Mouse (Mus musculus) ES-E14 (cell line): Measurements from ENCODE around the gene Tnik. TPM values are rescaled to one million over a fixed set of nuclear protein-coding genes. Genes with fewer than 3 reads are reported as not detected.

Experiments used
- DNase-seq: peaks from one replicate; pipeline ENCODE4 v3.0.0-alpha.2; 2013; ENCODE audit warnings: low read depth, low spot score
- H3K27ac ChIP-seq: 2 replicates; pipeline ENCODE4 v1.5.1; 2012; ENCODE audit warnings: low read depth, mild to moderate bottlenecking, low read length, moderate library complexity, mixed read lengths; ENCODE audit not compliant: poor library complexity, insufficient read depth, severe bottlenecking
- H3K36me3 ChIP-seq: 2 replicates; pipeline ENCODE4 v1.6.1; 2012; ENCODE audit warnings: mild to moderate bottlenecking, low read length, moderate library complexity, mixed read lengths; ENCODE audit not compliant: control insufficient read depth, poor library complexity, insufficient read depth, severe bottlenecking
- H3K4me1 ChIP-seq, 2 experiments: fragments of 150-350 bp in 1 of 2; sonication (generic) in 1 of 2; 2 replicates each; pipeline ENCODE4 v1.6.1; 2012; ENCODE audit warnings: low read length in 2 of 2, mild to moderate bottlenecking in 1 of 2, mixed read lengths in 1 of 2; ENCODE audit not compliant: control insufficient read depth in 2 of 2, insufficient read depth in 2 of 2, poor library complexity in 1 of 2
- H3K4me3 ChIP-seq, 2 experiments: fragments of 150-350 bp in 1 of 2; sonication (generic) in 1 of 2; 2 replicates each; pipeline ENCODE4 v1.5.1; 2012; ENCODE audit warnings: low read length in 2 of 2, low read depth in 1 of 2, mild to moderate bottlenecking in 1 of 2, mixed read lengths in 1 of 2; ENCODE audit not compliant: insufficient read depth in 1 of 2, poor library complexity in 1 of 2, severe bottlenecking in 1 of 2
- H3K9ac ChIP-seq: 2 replicates; pipeline ENCODE4 v1.6.1; 2012; ENCODE audit warnings: low read depth, mild to moderate bottlenecking, low read length, mixed read lengths; ENCODE audit not compliant: poor library complexity, insufficient read depth, severe bottlenecking
- H3K9me3 ChIP-seq: fragments of 150-350 bp; sonication (generic); 2 replicates; pipeline ENCODE4 v1.6.1; 2012; ENCODE audit warnings: low read depth, mild to moderate bottlenecking, low read length; ENCODE audit not compliant: control insufficient read depth, insufficient read depth
- CHD2 ChIP-seq: IDR thresholded peaks from 2 replicates; pipeline ENCODE4 v1.6.1; 2014; ENCODE audit warnings: mild to moderate bottlenecking, low read depth, low read length, inconsistent platforms
- HCFC1 ChIP-seq: IDR thresholded peaks from 2 replicates; pipeline ENCODE4 v1.6.1; 2012; ENCODE audit warnings: low read length, inconsistent platforms, borderline replicate concordance; ENCODE audit not compliant: insufficient read depth
- MAFK ChIP-seq: IDR thresholded peaks from 2 replicates; pipeline ENCODE4 v1.6.1; 2014; ENCODE audit warnings: mild to moderate bottlenecking, low read depth, low read length, inconsistent platforms; ENCODE audit not compliant: insufficient read depth
- ZC3H11A ChIP-seq: IDR thresholded peaks from 2 replicates; pipeline ENCODE4 v1.6.1; 2012; ENCODE audit warnings: low read depth, mild to moderate bottlenecking, inconsistent platforms, low read length, borderline replicate concordance
- ZNF384 ChIP-seq: IDR thresholded peaks from 2 replicates; pipeline ENCODE4 v1.6.1; 2012; ENCODE audit warnings: low read depth, low read length, inconsistent platforms
- in situ Hi-C, 2 experiments: fragments of 600-800 bp; cut with MboI; formaldehyde crosslinking; loops; one replicate each; pipeline ENCODE4 v1.15.1; 2025; ENCODE audit warnings: low sequenced_read_pairs in 2 of 2, inconsistent platforms in 1 of 2; ENCODE audit not compliant: unreplicated experiment in 2 of 2
- total RNA-seq: library from RNA; depleted of rRNA; stranded (reverse); fragments of 300-350 nt; gene quantifications from 2 replicates; pipeline ENCODE4 v1.2.3, GENCODE M21; 2012

Gene Tnik
- total RNA-seq, 1 experiment: 2.6 TPM

DNA sequence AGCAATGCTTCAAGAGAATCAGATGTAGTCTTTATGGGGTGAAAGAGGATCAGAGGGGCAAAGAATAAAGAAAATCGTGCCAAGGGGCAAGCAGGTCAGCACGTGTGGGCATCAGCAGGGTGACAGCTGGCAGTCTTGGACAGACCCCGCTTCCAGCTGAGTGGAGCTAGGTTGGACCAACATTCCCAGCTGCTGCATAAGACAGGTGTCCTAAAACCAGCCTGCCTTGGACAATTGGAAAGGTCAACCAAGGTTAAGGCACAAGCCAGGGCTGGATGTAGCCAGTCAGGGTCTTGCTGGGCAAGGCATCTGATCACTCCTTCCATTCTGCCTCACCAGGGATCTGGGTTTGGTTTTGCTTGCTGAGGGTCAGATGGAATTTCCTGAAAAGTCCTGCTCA is 43.0 kb upstream of the Tnik start:
- H3K4me3 ChIP-seq: no peak overlapping the region
- H3K4me1 ChIP-seq: peaks cover 0 to 3% of the 10 kb centered on the region in 2 experiments; a peak in 1 of 4 replicates
- no peaks in the 10 kb centered on the region for H3K9me3 ChIP-seq
- H3K27ac ChIP-seq: no peak overlapping the region
- no peak for DNase-seq
- TF ChIP-seq HCFC1: no peak
- TF ChIP-seq ZNF384: no peak
- no peak for TF ChIP-seq ZC3H11A
- TF ChIP-seq CHD2: no peak
- no peak for TF ChIP-seq MAFK
- no peaks in the 10 kb centered on the region for H3K36me3 ChIP-seq
- in situ Hi-C loops: no loop called here
- no peak overlapping the region for H3K9ac ChIP-seq

DNA sequence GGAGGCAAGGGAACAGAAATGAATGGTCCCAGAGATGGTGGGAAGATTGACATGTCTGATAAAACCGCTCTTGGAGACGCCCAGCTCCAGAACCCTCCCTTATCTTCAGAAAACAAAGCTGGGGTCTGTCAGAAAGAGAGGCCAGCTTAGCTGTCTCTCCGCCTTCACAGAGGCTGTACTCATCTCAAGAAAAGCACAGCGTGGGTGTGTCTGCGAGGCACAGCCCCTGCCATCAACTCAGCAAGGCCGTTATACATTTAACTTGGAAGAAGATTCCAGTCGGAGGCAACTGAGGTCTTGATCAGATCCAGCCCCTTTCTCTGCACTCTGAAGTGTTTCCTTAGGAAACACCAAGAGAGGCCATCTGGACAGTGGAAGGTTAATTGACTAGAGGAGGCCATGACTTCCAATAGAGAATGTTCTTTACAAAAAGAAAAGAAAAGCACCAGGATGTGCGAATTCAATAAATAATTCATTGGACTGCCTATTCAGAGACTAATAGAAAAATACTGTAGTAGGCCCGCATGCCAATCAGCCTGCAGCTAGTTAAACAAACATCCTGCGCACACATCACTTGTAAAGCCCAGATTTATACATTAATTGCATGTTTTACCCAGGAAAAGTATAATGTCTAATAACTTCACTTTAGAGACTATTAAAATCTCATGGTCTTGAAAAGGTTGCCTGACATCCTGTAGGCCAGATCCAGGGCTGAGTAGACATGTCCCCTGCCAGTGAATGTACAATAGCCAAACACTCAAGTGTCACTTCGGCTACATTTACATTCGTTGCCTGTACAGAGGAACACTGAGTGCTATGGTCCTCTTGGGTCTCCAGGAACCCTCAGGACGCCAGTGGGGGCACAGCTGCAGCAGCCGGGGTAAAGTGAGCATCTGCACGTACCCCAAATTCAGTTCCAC is 38.3 kb upstream of the Tnik start:
- H3K9me3 ChIP-seq: no peaks in the 10 kb centered on the region
- no peak overlapping the region for H3K4me3 ChIP-seq
- H3K9ac ChIP-seq: no peak overlapping the region; the same call in 1 of the 2 replicates
- no peak for TF ChIP-seq CHD2
- no peaks in the 10 kb centered on the region for H3K36me3 ChIP-seq
- in situ Hi-C loops: no loop called here
- DNase-seq: no peak
- H3K4me1 ChIP-seq: no peaks in the 10 kb centered on the region; a peak in 1 of 4 replicates
- H3K27ac ChIP-seq: no peak overlapping the region

DNA sequence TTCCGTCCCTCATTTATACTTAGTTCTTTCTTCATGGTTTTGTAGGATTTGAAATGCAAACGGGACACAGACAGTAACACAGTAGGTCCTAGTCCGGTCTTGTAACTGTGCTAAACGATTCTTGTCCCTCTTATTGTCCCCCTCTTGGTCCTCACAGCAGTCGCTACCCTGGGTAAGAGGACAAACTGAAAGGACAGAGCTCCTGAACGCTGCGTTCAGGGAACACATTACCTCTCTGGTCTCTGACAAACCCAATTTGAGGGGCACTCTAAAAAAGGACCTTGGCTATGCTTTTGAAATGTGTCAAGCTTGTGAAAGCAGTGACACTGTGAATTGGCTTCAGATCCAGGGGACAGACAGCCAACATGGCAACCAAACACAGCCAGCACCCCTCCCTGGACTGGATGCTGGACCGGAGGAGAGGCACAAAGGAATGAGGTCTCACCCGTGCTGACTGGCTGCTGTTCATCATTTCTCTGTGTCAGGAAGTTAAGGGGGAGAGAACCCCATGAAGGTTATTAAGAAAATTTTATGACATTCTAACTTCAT is 37.6 kb upstream of the Tnik start:
- Histone ChIP-seq H3K36me3 (no peaks in the 10 kb centered on the region), H3K4me1 (no peaks in the 10 kb centered on the region; a peak in 1 of 4 replicates), H3K9me3 (no peaks in the 10 kb centered on the region), H3K27ac (no peak overlapping the region), H3K4me3 (no peak overlapping the region), H3K9ac (no peak overlapping the region)
- no peak for DNase-seq
- in situ Hi-C loops: no loop called here
- TF ChIP-seq ZNF384 (no peak), MAFK (no peak), CHD2 (no peak), ZC3H11A (no peak), HCFC1 (no peak)

DNA sequence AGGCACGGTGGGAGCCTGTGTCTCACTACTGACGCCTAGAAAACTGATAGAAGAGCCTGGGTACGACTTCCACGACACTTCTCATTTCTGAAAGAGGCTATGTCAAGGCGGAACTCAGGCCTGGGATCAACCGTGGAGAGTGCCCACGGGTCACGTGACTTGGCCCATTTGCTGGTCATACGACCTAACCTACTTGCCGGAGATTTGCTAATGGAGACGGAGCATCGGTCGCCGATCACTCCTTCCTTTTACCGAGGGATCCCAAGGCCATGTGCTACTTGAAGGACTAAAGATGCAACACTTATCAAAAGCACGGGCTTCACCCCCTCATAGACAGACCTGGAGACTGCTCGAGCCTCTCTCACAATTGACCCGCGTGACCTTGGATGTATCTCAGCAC is 36.8 kb upstream of the Tnik start:
- DNase-seq: no peak
- Histone ChIP-seq H3K4me1 (no peaks in the 10 kb centered on the region; a peak in 1 of 4 replicates), H3K9me3 (no peaks in the 10 kb centered on the region), H3K36me3 (no peaks in the 10 kb centered on the region), H3K27ac (no peak overlapping the region), H3K9ac (no peak overlapping the region), H3K4me3 (no peak overlapping the region)
- in situ Hi-C loops: no loop called here
- TF ChIP-seq MAFK (no peak), CHD2 (no peak), HCFC1 (no peak), ZNF384 (no peak), ZC3H11A (no peak)
